Mouse (Mus musculus) kidney, postnatal 0 days (tissue): ENCODE data around the gene Eef1g. TPM values are rescaled to one million over a fixed set of nuclear protein-coding genes. Genes with fewer than 3 reads are reported as not detected.

Experiments used
- ATAC-seq: fragments of 200-750 bp; cut with Nextera tagmentation; replicated peaks from 2 replicates; pipeline ENCODE4 v1.8.0; 2017; ENCODE audit warnings: low read depth, moderate number of reproducible peaks, moderate TSS enrichment, moderate library complexity; ENCODE audit not compliant: low FRiP score
- DNase-seq: peaks from one replicate; pipeline ENCODE4 v3.0.0-alpha.2; 2016; ENCODE audit warnings: low spot score
- H3K27ac ChIP-seq: fragments of 300-500 bp; sonication (generic); 2 replicates; pipeline ENCODE4 v1.5.1; 2014; ENCODE audit warnings: mild to moderate bottlenecking
- H3K27me3 ChIP-seq: fragments of 300-500 bp; sonication (generic); 2 replicates; pipeline ENCODE4 v1.6.1; 2014; ENCODE audit warnings: low read length, mixed read lengths; ENCODE audit not compliant: insufficient read depth
- H3K36me3 ChIP-seq: fragments of 300-500 bp; sonication (generic); 2 replicates; pipeline ENCODE4 v1.6.1; 2014; ENCODE audit warnings: low read length, mixed read lengths; ENCODE audit not compliant: insufficient read depth
- H3K4me1 ChIP-seq: fragments of 300-500 bp; sonication (generic); replicated peaks from 2 replicates; pipeline ENCODE4 v1.6.1; 2014; ENCODE audit warnings: antibody characterized with exemption, low read length, mixed read lengths; ENCODE audit not compliant: insufficient read depth
- H3K4me2 ChIP-seq: fragments of 300-500 bp; sonication (generic); 2 replicates; pipeline ENCODE4 v1.6.1; 2014; ENCODE audit warnings: mild to moderate bottlenecking, low read length, moderate library complexity, mixed read lengths
- H3K4me3 ChIP-seq: fragments of 300-500 bp; sonication (generic); replicated peaks from 2 replicates; pipeline ENCODE4 v1.5.1; 2014; ENCODE audit warnings: low read depth, low read length
- H3K9ac ChIP-seq: fragments of 300-500 bp; sonication (generic); 2 replicates; pipeline ENCODE4 v1.6.1; 2014; ENCODE audit warnings: low read depth, low read length
- H3K9me3 ChIP-seq: fragments of 300-500 bp; sonication (generic); replicated peaks from 2 replicates; pipeline ENCODE4 v1.6.1; 2016; ENCODE audit warnings: low read length, inconsistent platforms, mixed read lengths
- CTCF ChIP-seq: IDR thresholded peaks from 2 replicates; pipeline ENCODE4 v1.5.1; 2016; ENCODE audit warnings: antibody characterized with exemption, low read depth, mild to moderate bottlenecking, moderate library complexity
- WGBS: fragments of 180-500 bp; shearing (Covaris S2); extraction: QIAGEN DNeasy Blood & Tissue Kit; methylation state at CpG from one replicate; pipeline ENCODE4 v1.1.7; 2014; 5-methylcytosine and 5-hydroxymethylcytosine counted together
- polyA plus RNA-seq: library from polyadenylated mRNA; unstranded; fragments of >200 nt; fragmentation: Nextera tagmentation; extraction: Ambion mirVana; gene quantifications from 2 replicates; pipeline ENCODE4 v1.2.1, GENCODE M21; 2015

Gene Eef1g
- polyA plus RNA-seq, 1 experiment from 2014 or later: 328 TPM

DNA sequence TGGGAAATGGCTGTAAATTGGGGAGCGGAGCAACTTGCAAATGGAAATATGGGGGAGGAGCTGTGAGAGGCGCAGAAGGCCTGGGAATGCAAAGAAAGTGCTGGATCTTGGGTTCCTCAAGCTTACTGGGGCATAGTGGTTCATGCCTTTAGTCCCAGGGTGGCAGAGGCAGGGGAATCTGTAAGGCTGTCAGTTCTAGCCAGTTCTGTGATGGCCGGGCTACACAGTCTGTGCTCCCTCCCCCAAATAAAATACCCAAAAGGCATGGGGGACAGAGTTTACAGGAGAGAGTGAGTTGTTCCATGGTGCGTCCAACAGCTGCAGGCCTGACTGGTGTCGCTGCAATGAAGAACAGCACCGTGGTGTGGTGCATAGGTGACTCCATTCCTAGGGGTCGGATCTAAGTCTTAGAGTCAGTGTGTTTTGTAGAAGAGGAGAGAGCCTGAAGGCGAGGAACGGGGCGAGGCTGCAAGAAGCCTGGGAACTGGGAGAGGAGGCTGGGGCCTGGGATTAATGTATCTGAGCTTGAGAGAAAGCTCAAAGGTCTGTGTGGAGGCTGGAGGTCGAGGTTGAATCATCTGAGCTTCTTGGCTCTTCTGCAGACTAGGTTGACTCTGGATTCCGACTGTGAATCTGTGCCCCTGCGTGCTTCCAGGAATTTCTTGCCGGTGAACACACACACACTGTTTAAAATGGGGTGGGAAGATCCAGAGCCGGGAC is 21.7 kb downstream of the Eef1g start:
- peaks cover 37% of the 10 kb centered on the region for H3K4me1 ChIP-seq
- H3K36me3 ChIP-seq: no peaks in the 10 kb centered on the region
- H3K9me3 ChIP-seq: no peaks in the 10 kb centered on the region
- H3K9ac ChIP-seq: peak overlapping the region; percentile 86
- peak overlapping the region; percentile 94 for H3K27ac ChIP-seq
- peak; percentile 40 for DNase-seq
- no peak for ATAC-seq
- no peak for TF ChIP-seq CTCF
- peak overlapping the region; percentile 90 for H3K4me2 ChIP-seq
- no peaks in the 10 kb centered on the region for H3K27me3 ChIP-seq
- 20% methylated on average over 15 of the region's 15 CpGs for WGBS
- H3K4me3 ChIP-seq: peak overlapping the region; percentile 79

- ATAC-seq: peak; percentile 64
- DNase-seq: peak; percentile 79
- Histone ChIP-seq H3K27ac (peak within 1 kb of the TSS; percentile 94), H3K4me1 (peaks cover 31% of the 10 kb centered on the region), H3K4me2 (peak within 1 kb of the TSS; percentile 90), H3K27me3 (no peaks in the 10 kb centered on the region), H3K4me3 (peak within 1 kb of the TSS; percentile 79), H3K9ac (peak within 1 kb of the TSS; percentile 86), H3K9me3 (no peaks in the 10 kb centered on the region), H3K36me3 (no peaks in the 10 kb centered on the region)
- TF ChIP-seq CTCF: no peak
- 0% methylated on average over 31 of the region's 42 CpGs for WGBS
Measured at GRCm38 (mm10) chr19:8989066-8989566, 22.3 kb downstream of the Eef1g start, which contains the start of gene Ahnak. Gene Ahnak, plus strand, starts transcription at chr19:8989284.

DNA sequence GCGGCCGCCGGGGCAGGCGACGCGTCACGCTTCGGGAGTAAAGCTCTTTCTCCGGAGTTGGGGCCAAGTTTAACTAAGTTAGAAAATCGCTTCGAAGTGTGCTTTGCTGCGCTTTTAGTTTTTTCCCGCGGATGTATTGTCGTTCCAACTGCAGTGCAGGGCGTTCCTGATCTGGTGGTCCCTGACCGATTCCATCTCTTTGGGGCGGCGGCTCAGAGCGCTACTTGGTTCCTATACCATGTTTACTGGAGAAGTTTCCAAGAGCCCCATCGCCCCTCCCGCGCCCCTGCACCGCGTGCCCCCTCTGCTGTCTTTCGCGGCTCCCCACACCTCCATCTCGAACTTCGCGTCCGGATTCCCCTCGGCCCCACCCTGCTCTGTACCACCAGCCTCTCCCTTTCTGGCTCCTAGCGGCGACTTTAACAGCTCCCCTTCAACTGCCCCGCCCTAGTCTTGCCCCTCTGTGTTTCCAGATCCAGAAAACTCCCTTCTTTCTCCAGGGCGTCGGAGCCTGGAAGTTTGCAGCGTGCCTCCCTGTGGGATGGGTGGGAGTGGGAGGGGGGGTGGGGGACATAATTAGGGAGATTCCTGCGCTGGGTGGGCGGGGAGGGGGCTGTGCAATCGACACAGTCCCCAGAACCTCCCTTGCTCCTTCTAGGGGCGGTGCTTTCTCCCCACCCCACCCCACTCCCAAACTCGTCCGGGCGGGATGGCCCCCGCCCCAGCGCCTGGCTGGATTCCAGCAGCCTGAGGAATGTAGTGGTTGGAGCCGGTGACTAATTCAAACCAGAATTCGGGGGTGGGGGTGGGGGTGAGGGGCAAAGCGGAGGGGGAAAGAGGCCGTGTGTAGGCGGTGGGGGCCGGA is 23.0 kb downstream of the Eef1g start:
- no peaks in the 10 kb centered on the region for H3K27me3 ChIP-seq
- H3K27ac ChIP-seq: peak overlapping the region; percentile 94
- peak; percentile 45 for TF ChIP-seq CTCF
- H3K9ac ChIP-seq: peak overlapping the region; percentile 86
- peak; percentile 66 for ATAC-seq
- H3K4me3 ChIP-seq: peak overlapping the region; percentile 79
- DNase-seq: peak; percentile 93
- H3K9me3 ChIP-seq: no peaks in the 10 kb centered on the region
- no peaks in the 10 kb centered on the region for H3K36me3 ChIP-seq
- under 1% methylated on average over 53 of the region's 53 CpGs for WGBS
- H3K4me1 ChIP-seq: peaks cover 25% of the 10 kb centered on the region; the same call in 1 of the 2 replicates
- peak overlapping the region; percentile 90 for H3K4me2 ChIP-seq

- Histone ChIP-seq H3K4me3 (peak overlapping the region; percentile 79), H3K27ac (peak overlapping the region; percentile 94), H3K27me3 (no peaks in the 10 kb centered on the region), H3K36me3 (no peaks in the 10 kb centered on the region), H3K4me2 (peak overlapping the region; percentile 90), H3K9me3 (no peaks in the 10 kb centered on the region), H3K4me1 (peaks cover 25% of the 10 kb centered on the region; the same call in 1 of the 2 replicates), H3K9ac (peak overlapping the region; percentile 86)
- ATAC-seq (peak; percentile 50), DNase-seq (no peak)
- TF ChIP-seq CTCF: no peak
- WGBS: 15% methylated on average over 15 of the region's 15 CpGs
Measured at GRCm38 (mm10) chr19:8990432-8991102, 23.7 kb downstream of the Eef1g start.

DNA sequence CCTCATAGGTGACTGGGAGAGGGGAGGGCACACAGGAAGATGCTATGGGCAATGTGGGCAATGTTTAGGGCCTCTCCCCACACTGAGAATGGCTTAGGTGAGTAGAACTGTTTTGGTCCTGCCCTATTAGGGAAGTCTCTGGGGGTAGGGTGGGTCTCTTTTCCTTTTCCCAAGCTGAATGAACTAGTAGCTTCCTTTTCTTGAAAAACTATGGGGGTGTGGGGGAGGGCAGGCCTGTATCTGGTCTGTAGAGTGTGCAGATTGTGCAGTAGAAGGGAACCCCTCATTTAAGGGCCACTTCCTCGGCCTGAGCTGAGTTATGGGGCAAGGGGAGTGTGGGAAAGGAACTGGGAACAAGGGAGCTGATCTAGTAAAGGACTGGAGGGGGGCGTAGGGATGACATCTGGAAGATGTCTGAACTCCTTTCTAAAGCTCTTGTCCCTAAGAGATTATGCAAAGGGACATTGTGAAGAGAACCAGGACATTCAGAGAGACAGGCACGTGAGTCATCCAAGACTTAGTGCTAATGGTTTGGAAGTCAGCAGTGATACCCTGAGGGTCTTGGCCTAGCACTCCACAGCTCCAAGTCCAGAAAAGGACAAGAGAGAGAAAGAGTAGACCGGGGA is 24.5 kb downstream of the Eef1g start:
- Histone ChIP-seq H3K36me3 (no peaks in the 10 kb centered on the region), H3K4me1 (peaks cover 25% of the 10 kb centered on the region; the same call in 1 of the 2 replicates), H3K27me3 (no peaks in the 10 kb centered on the region), H3K4me3 (peak overlapping the region; percentile 79), H3K4me2 (peak overlapping the region; percentile 90), H3K9me3 (no peaks in the 10 kb centered on the region), H3K27ac (peak overlapping the region; percentile 94), H3K9ac (peak overlapping the region; percentile 86; the same call in 1 of the 2 replicates)
- no peak for ATAC-seq
- no peak for DNase-seq
- no peak for TF ChIP-seq CTCF
- 65% methylated on average over 4 of the region's 4 CpGs for WGBS
